Mouse (Mus musculus) adrenal gland (tissue): Measurements from ENCODE around the gene Gm813.

Source experiments
- intact Hi-C: fragments of 180-260 bp; cut with DNase I; formaldehyde crosslinking; loops from one replicate; pipeline ENCODE4 v1.15.1; 2025

Gm813 gene

DNA sequence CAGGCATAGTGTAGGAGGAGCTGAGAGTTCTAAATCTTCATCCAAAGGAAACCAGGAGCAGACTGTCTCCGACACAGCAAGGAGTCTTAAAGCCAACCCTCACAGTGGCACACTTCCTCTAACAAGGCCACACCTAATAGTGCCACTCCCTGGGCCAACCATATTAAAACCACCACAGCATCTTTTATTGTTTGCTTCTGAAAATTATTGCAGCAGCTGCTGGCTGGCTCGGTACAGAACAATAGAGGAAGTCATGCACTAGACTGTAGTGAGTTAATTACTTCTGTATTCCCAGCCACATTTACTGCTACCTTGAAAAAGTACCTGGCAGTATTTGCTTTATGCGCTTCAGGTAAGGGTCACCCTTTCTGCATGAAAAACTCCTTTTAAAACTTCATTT, 3.8 kb downstream of the Gm813 start:
- intact Hi-C loops, result no loop called here

DNA sequence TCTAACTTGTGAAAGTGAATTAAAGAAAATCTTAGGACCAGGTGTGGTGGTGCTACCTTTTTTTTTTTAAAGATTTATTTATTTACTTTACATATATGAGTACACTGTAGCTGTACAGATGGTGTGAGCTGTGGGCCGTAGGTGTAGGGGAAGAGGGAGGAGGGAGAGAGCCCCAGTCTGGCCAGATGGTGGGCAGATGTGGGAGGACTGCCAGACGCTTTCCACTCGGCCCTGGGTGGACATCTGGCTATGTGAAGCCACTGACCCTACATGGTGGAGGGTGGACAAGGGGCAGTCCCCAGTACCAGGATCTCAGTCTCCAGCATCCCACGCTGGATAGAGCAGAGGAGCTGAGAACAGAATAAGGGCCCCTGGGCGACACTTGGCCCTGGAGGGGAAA, 9.7 kb downstream of the Gm813 start:
- intact Hi-C loops, result no loop called here

DNA sequence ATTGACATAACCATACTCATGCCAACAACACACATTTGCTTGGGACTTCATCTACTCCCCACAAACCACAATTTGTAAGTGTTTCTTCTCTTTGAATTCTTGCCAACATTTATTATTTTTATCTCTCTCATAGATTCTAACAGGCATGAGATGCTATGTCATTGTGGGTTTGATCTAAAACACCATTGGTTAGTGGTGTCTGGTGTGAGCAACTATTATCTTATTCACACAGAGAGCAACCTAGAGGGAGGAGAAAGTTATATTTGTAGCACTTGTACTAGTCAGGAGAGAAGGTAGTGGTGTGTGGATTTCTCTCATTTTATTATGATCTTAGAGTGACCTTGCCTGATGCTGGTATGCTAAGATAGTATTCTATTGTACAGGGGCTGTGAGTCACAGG, 12.1 kb downstream of the Gm813 start:
- intact Hi-C loops, result no loop called here

DNA sequence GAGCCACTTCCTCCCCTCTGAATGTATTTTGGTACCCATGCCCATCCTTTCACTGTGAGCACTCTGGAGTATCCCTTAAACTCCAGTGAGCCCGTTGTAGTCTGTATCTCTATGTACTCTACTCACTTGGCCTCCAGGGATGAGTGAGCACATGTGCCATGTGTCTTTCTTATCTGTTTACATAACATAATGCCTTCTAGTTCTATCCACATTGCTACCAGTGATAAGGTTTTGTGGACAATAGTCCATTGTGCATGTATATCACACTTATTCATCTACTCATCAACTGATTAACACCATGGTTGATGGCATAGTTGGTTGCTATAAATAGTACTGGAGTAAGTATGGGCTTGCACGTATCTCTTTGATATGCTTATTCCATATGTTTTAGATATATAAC, 12.9 kb downstream of the Gm813 start:
- intact Hi-C loops, result no loop called here

DNA sequence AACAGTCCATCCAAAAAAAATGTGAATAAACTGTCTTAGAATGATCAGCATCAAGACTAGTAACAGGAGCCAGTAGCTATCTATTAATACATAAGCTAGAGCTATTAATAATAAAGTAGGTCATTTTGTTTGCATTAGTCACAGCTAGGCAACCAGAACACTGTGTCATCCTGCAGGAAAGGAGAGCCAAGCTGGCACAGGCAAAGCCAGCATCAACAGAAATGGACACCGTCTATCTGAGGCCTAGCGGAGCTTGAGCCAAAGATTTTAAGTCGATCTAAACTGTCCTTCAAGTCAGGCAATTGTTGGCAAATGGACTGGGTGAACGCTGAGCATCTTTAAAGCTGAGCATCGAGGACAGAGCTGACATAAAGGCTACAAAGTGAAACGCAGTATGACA, 15.9 kb downstream of the Gm813 start:
- intact Hi-C loops, result no loop called here

DNA sequence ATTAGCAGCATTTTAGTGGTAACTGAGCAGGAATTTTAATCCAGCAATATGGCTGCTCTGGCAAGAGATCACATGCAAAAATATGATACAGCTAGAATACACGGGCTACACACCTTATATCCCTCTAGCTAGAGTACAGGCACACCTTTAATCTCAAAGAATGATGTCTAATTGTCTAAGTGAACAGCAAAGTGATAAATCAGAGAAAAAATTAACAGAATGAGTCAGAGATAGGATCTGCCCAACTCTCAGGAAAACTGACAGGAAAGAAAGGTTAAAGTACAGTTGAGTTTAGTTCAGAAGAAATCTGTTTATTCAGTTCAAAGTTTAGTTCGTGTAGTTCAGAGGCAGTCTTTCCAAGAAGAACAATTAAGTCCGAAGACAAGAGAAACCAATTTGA, 25.5 kb downstream of the Gm813 start:
- intact Hi-C loops, result no loop called here

DNA sequence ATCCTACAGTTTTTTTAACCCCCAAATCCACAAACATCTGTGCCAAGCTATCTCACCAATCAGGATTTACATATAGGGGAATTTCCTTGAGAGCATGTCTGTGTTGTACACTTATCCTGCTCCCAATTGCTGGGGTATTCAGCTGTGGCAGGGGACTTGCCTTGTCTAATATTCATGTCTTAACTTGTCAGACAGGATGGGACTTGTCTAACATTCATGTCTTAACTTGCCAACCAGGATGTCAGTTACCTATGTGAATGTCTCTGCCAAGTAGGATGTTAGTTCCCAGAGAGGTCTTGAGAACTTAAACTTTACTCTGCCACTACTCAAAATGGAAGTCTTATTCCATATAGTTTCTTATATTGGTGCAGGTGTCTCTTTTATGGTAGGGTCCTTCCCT, 27.3 kb downstream of the Gm813 start:
- intact Hi-C loops, result no loop called here

DNA sequence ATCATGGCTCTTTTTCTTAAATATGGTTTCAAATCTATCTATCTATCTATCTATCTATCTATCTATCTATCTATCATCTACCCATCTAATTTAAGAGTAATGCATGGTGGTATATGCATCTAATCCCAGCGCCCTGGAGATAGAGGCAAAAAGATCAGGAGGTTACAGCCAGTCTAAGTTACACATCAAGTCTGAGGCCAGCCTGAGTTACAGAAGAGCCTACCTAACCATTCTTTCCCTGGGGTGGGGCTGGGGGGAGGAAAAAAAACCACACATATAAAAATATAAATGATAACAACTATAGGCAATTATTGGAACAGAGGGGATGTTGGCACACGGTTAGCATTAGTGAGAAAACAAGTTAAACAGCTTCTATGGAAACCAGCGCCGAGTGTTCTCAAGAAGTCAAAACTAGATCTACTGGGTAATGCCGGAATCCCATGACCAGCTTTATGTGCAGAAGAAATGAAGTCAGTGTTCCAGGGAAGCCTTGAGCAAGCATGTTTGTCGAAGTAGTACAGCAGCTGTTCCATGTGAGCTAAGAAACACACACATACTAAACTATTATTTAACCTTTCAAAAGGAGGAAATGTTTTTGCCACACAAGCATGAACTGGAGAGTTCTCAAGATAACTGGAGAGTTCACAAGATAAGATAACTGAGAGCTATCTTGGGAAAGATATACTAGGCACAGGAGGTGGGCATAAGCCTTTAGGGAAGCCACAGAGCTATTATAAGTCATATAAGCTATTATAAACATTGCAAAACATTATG, 42.6 kb downstream of the Gm813 start:
- intact Hi-C loops, result no loop called here

DNA sequence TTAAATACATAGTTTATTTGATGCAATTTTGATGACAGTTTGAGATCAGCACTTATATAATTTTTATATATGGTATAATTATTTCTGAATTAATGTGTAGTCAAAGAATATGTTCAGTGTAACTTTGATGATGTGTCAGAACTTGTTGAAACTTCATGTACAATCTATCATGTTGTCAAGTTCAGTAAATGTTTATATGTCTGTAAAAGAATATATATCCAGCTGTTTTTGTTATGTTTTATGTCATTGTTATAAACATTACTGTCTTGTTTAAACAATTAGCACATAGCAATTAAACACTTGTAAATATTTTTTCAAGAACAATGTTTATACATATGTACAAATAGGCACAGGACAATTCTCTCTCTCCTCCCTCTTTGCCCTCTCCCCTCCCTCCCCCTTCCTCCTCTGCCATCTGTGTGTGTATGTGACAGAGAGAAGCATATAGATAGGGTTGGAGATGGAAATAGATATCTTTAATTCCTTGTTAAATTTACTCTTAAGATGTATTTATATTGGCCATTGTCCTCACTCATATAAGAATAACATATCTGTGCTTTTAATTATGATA, 46.0 kb downstream of the Gm813 start:
- intact Hi-C loops, result no loop called here
